Mouse (Mus musculus) heart, embryonic 16.5 days (tissue): ENCODE results near the gene Crocc2. TPM values are rescaled to one million over a fixed set of nuclear protein-coding genes. Genes with fewer than 3 reads are reported as not detected.

ENCODE experiments used
- ATAC-seq: fragments of 200-750 bp; cut with Nextera tagmentation; replicated peaks from 2 replicates; pipeline ENCODE4 v1.8.0; 2017; ENCODE audit warnings: moderate number of reproducible peaks; ENCODE audit not compliant: insufficient read depth, low FRiP score; ENCODE audit errors: extremely low read depth
- H3K27ac ChIP-seq: fragments of 300-500 bp; sonication (generic); 2 replicates; pipeline ENCODE4 v1.5.1; 2014; ENCODE audit warnings: mild to moderate bottlenecking, low read length, control low read depth, moderate library complexity
- H3K27me3 ChIP-seq: fragments of 300-500 bp; sonication (generic); 2 replicates; pipeline ENCODE4 v1.6.1; 2014; ENCODE audit warnings: low read length, mixed read lengths; ENCODE audit not compliant: control insufficient read depth, insufficient read depth
- H3K36me3 ChIP-seq: fragments of 300-500 bp; sonication (generic); 2 replicates; pipeline ENCODE4 v1.6.1; 2014; ENCODE audit not compliant: control insufficient read depth, insufficient read depth
- H3K4me1 ChIP-seq: fragments of 300-500 bp; sonication (generic); 2 replicates; pipeline ENCODE4 v1.6.1; 2014; ENCODE audit warnings: low read length, mixed read lengths; ENCODE audit not compliant: control insufficient read depth, insufficient read depth
- H3K4me2 ChIP-seq: fragments of 300-500 bp; sonication (generic); 2 replicates; pipeline ENCODE4 v1.6.1; 2014; ENCODE audit warnings: low read depth, mild to moderate bottlenecking, control low read depth, low read length
- H3K4me3 ChIP-seq: fragments of 300-500 bp; sonication (generic); 2 replicates; pipeline ENCODE4 v1.5.1; 2014; ENCODE audit warnings: mild to moderate bottlenecking, control low read depth, low read length
- H3K9ac ChIP-seq: fragments of 300-500 bp; sonication (generic); 2 replicates; pipeline ENCODE4 v1.6.1; 2014; ENCODE audit warnings: low read length, control low read depth
- H3K9me3 ChIP-seq: fragments of 300-500 bp; sonication (generic); replicated peaks from 2 replicates; pipeline ENCODE4 v1.6.1; 2016; ENCODE audit warnings: low read length; ENCODE audit not compliant: control insufficient read depth
- WGBS: fragments of 180-500 bp; shearing (Covaris S2); extraction: QIAGEN DNeasy Blood & Tissue Kit; methylation state at CpG from one replicate; pipeline ENCODE4 v1.1.7; 2014; 5-methylcytosine and 5-hydroxymethylcytosine counted together
- polyA plus RNA-seq: library from polyadenylated mRNA; unstranded; fragments of >200 nt; fragmentation: Nextera tagmentation; extraction: Ambion mirVana; gene quantifications from 2 replicates; pipeline ENCODE4 v1.2.1, GENCODE M21; 2015

The Crocc2 gene
- polyA plus RNA-seq, 1 experiment from 2014 or later: 0.38 TPM

GRCm38 (mm10) chr1:93235576-93236544 lies 67.3 kb downstream of the Crocc2 start, which contains the start of gene Sned1:
Gene Sned1, plus strand, starts transcription at chr1:93235841.
- peaks cover 24% of the 10 kb centered on the region for H3K27me3 ChIP-seq
- no peaks in the 10 kb centered on the region for H3K36me3 ChIP-seq
- H3K27ac ChIP-seq: no peak within 1 kb of the TSS
- peak within 1 kb of the TSS; percentile 67 for H3K4me3 ChIP-seq
- no peaks in the 10 kb centered on the region for H3K9me3 ChIP-seq
- WGBS: under 1% methylated on average over 97 of the region's 100 CpGs
- H3K4me2 ChIP-seq: peak within 1 kb of the TSS; percentile 100
- H3K9ac ChIP-seq: peak within 1 kb of the TSS; percentile 70
- peaks cover 9% of the 10 kb centered on the region for H3K4me1 ChIP-seq
- ATAC-seq: peak; percentile 90

GRCm38 (mm10) chr1:93236545-93236924 lies 68.0 kb downstream of the Crocc2 start:
- 21% methylated on average over 3 of the region's 3 CpGs for WGBS
- Histone ChIP-seq H3K9me3 (no peaks in the 10 kb centered on the region), H3K4me2 (peak overlapping the region; percentile 100), H3K4me1 (peaks cover 9% of the 10 kb centered on the region), H3K36me3 (no peaks in the 10 kb centered on the region), H3K9ac (peak overlapping the region; percentile 70), H3K27me3 (peaks cover 24% of the 10 kb centered on the region), H3K27ac (no peak overlapping the region), H3K4me3 (peak overlapping the region; percentile 67)
- ATAC-seq: peak; percentile 16; the same call in 1 of the 2 replicates

- no peak overlapping the region for H3K27ac ChIP-seq
- no peak overlapping the region for H3K9ac ChIP-seq
- no peak overlapping the region for H3K4me3 ChIP-seq
- H3K4me1 ChIP-seq: peaks cover 9% of the 10 kb centered on the region
- H3K9me3 ChIP-seq: no peaks in the 10 kb centered on the region
- peaks cover 24% of the 10 kb centered on the region for H3K27me3 ChIP-seq
- no peak for ATAC-seq
- no peak overlapping the region for H3K4me2 ChIP-seq
- WGBS: 90% methylated on average over 10 of the region's 10 CpGs
- H3K36me3 ChIP-seq: no peaks in the 10 kb centered on the region
Measured at GRCm38 (mm10) chr1:93237676-93238075, 69.2 kb downstream of the Crocc2 start.

GRCm38 (mm10) chr1:93238201-93238600 lies 69.7 kb downstream of the Crocc2 start:
- Histone ChIP-seq H3K36me3 (no peaks in the 10 kb centered on the region), H3K27me3 (peaks cover 24% of the 10 kb centered on the region), H3K4me2 (no peak overlapping the region), H3K27ac (no peak overlapping the region), H3K4me3 (no peak overlapping the region), H3K9ac (no peak overlapping the region), H3K4me1 (peaks cover 9% of the 10 kb centered on the region), H3K9me3 (no peaks in the 10 kb centered on the region)
- 45% methylated on average over 4 of the region's 4 CpGs for WGBS
- no peak for ATAC-seq

GRCm38 (mm10) chr1:93245936-93246335 lies 77.4 kb downstream of the Crocc2 start:
- no peaks in the 10 kb centered on the region for H3K27me3 ChIP-seq
- ATAC-seq: no peak

GRCm38 (mm10) chr1:93252586-93252985 lies 84.1 kb downstream of the Crocc2 start:
- no peak for ATAC-seq
- 38% methylated on average over 2 of the region's 2 CpGs for WGBS

More at GRCm38 (mm10) chr1:93245936-93246335, 77.4 kb downstream of the Crocc2 start:
- 34% methylated on average over 2 of the region's 2 CpGs for WGBS
- H3K9me3 ChIP-seq: no peaks in the 10 kb centered on the region
- H3K4me2 ChIP-seq: no peak overlapping the region
- no peaks in the 10 kb centered on the region for H3K4me1 ChIP-seq
- H3K27ac ChIP-seq: no peak overlapping the region
- no peak overlapping the region for H3K4me3 ChIP-seq
- H3K36me3 ChIP-seq: no peaks in the 10 kb centered on the region
- no peak overlapping the region for H3K9ac ChIP-seq

GRCm38 (mm10) chr1:93255761-93256160 lies 87.2 kb downstream of the Crocc2 start:
- no peaks in the 10 kb centered on the region for H3K9me3 ChIP-seq
- H3K4me1 ChIP-seq: no peaks in the 10 kb centered on the region
- no peaks in the 10 kb centered on the region for H3K27me3 ChIP-seq
- no peak for ATAC-seq
- WGBS: 90% methylated on average over 7 of the region's 7 CpGs
- H3K4me2 ChIP-seq: no peak overlapping the region
- H3K36me3 ChIP-seq: no peaks in the 10 kb centered on the region
- H3K4me3 ChIP-seq: no peak overlapping the region
- no peak overlapping the region for H3K9ac ChIP-seq
- H3K27ac ChIP-seq: no peak overlapping the region

More at GRCm38 (mm10) chr1:93252586-93252985, 84.1 kb downstream of the Crocc2 start:
- Histone ChIP-seq H3K4me2 (no peak overlapping the region), H3K27ac (no peak overlapping the region), H3K4me3 (no peak overlapping the region), H3K4me1 (no peaks in the 10 kb centered on the region), H3K36me3 (no peaks in the 10 kb centered on the region), H3K9me3 (no peaks in the 10 kb centered on the region), H3K27me3 (no peaks in the 10 kb centered on the region), H3K9ac (no peak overlapping the region)

- WGBS: 57% methylated on average over 1 of the region's 1 CpGs
- Histone ChIP-seq H3K9ac (no peak overlapping the region), H3K4me2 (no peak overlapping the region), H3K9me3 (no peaks in the 10 kb centered on the region), H3K4me1 (no peaks in the 10 kb centered on the region), H3K27ac (no peak overlapping the region), H3K4me3 (no peak overlapping the region), H3K36me3 (no peaks in the 10 kb centered on the region), H3K27me3 (no peaks in the 10 kb centered on the region)
- ATAC-seq: no peak
Measured at GRCm38 (mm10) chr1:93257560-93257959, 89.0 kb downstream of the Crocc2 start.

- ATAC-seq: no peak
- Histone ChIP-seq H3K4me3 (no peak overlapping the region), H3K9ac (no peak overlapping the region), H3K36me3 (0 out of 2 replicates have a peak, but pooled peaks cover 2% of the 10 kb centered on the region), H3K4me2 (no peak overlapping the region), H3K27me3 (no peaks in the 10 kb centered on the region), H3K4me1 (no peaks in the 10 kb centered on the region), H3K27ac (no peak overlapping the region), H3K9me3 (no peaks in the 10 kb centered on the region)
- 33% methylated on average over 3 of the region's 3 CpGs for WGBS
Measured at GRCm38 (mm10) chr1:93267207-93267606, 98.7 kb downstream of the Crocc2 start.
